Mouse (Mus musculus): Measurements from ENCODE around the gene Trib3. TPM values are rescaled to one million over a fixed set of nuclear protein-coding genes. Genes with fewer than 3 reads are reported as not detected.
"Not testable (repeated sequence)": the region's sequence is repeated elsewhere in the genome, so short reads cannot be mapped to it uniquely, and the experiment has no call there.

Gene Trib3
- polyA plus RNA-seq, 1 experiment from 2014 or later, result 1.7 TPM

DNA sequence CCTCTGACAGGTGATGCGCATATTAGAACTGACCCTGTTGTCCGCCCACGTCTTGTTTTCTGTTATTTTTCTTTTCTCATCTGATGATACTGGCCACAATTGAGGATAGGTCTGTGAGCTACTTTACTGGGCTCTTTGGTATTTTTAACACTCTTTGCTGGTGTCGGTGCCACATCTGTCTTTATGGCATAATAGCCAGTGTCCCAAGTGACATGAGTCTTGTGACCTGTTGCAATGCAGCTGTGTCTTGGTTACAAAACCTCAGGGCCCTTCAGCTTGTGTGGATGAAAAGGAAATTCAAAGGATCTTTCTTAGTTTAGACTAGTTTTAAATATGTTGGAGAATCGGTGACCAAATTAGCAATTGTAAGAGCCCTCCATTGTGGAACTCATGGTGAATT lies 49.3 kb downstream of the Trib3 start:
- H3K27ac ChIP-seq (replicated peaks; ENCODE audit: low read depth, low read length), result no peak overlapping the region
- 39% methylated on average over 5 of the region's 5 CpGs for WGBS

DNA sequence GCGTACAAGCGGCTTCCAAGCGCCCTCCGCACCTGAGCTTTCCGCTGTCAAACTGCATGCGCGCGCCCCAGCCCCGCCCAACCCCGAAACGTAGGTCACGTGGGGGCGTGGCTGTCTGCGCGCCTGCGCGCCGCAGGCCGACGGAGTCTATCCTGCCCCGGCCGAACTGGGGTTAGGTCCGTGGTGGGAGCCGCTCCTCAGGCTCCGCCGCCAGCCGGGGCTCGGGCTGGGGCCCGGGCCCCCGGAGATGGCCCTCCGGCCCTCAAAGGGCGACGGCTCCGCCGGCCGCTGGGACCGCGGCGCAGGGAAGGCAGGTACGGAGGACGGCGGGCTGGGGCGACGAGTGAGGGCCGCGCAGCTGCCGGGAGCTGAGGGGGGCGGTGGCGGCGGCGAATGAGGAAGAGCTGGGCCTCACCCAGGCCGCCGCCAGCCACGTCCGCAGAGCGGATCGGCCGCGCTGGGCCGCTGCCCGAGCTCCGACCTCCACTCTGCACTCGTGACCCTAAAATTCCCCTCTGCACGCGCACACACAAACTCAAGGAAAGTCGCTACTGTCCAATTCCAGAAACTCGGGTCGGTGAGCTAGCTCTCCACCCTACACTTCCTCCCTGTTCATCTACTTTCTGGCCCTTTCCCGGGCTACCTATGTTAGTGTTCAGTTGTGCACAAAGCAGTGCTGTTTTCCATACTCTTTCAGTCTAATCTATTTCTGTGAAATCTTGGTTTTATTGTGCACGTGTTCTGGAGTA lies 49.9 kb downstream of the Trib3 start, which contains the start of gene Tbc1d20:
TSS of gene Tbc1d20 (plus strand) at position 102 of the 749 bp plus-strand sequence.
- Histone ChIP-seq H3K4me3 (ENCODE audit: low read depth, low read length) (peak within 1 kb of the TSS; percentile 89), H3K4me2 (ENCODE audit: low read depth, low read length) (peak within 1 kb of the TSS; percentile 65), H3K27ac (replicated peaks; ENCODE audit: low read depth, low read length) (no peak within 1 kb of the TSS), H3K9ac (replicated peaks; ENCODE audit: low read length) (peak within 1 kb of the TSS; percentile 88), H3K9me3 (replicated peaks; ENCODE audit: control insufficient read depth, low read length) (no peaks in the 10 kb centered on the region), H3K36me3 (replicated peaks; ENCODE audit: control insufficient read depth, insufficient read depth, low read depth, low read length) (no peaks in the 10 kb centered on the region), H3K4me1 (ENCODE audit: control insufficient read depth, insufficient read depth, low read length) (peaks cover 2% of the 10 kb centered on the region; the same call in 1 of the 2 replicates), H3K27me3 (ENCODE audit: control insufficient read depth, insufficient read depth, low read length) (no peaks in the 10 kb centered on the region)
- peak; percentile 95 for DNase-seq (ENCODE audit: low spot score)
- ATAC-seq (replicated peaks; ENCODE audit: insufficient number of reproducible peaks, low FRiP score, low TSS enrichment, low read depth), result peak; percentile 96
- under 1% methylated on average over 69 of the region's 70 CpGs for WGBS

More for the DNA sequence above, 49.3 kb downstream of the Trib3 start:
- peaks cover 2% of the 10 kb centered on the region; the same call in 1 of the 2 replicates for H3K4me1 ChIP-seq (ENCODE audit: control insufficient read depth, insufficient read depth, low read length)
- no peaks in the 10 kb centered on the region for H3K36me3 ChIP-seq (replicated peaks; ENCODE audit: control insufficient read depth, insufficient read depth, low read depth, low read length)
- DNase-seq (ENCODE audit: low spot score) (no peak), ATAC-seq (replicated peaks; ENCODE audit: insufficient number of reproducible peaks, low FRiP score, low TSS enrichment, low read depth) (no peak)
- peak overlapping the region; percentile 65 for H3K4me2 ChIP-seq (ENCODE audit: low read depth, low read length)
- H3K9ac ChIP-seq (replicated peaks; ENCODE audit: low read length), result peak overlapping the region; percentile 88
- peak overlapping the region; percentile 89 for H3K4me3 ChIP-seq (ENCODE audit: low read depth, low read length)
- no peaks in the 10 kb centered on the region for H3K9me3 ChIP-seq (replicated peaks; ENCODE audit: control insufficient read depth, low read length)
- no peaks in the 10 kb centered on the region for H3K27me3 ChIP-seq (ENCODE audit: control insufficient read depth, insufficient read depth, low read length)

DNA sequence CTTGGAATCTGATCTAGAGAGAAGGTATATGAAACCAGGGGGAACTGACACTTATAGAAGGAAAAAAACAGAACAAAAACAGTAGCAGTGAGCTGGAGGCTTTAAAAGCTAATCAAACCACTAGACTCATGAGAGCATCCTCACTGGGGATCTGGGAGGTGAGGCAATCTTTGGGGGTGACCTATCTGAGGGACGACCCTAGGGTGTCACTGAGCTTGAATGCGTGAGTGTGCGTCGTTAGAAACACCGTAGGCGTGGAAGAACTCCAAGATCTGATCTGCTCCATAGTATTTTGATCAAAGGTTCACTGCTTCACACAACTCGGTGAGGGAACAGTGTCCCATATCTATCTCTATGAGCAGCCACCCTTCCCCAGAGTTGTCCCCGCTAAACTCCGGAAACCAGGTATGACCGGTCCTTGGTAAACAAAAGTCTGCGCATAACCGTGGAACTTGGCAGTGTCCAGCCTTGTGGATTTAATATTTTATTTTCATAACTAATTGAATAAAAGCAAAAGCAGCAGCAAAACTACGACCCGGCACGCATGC lies 50.6 kb downstream of the Trib3 start:
- Histone ChIP-seq H3K4me2 (ENCODE audit: low read depth, low read length) (peak overlapping the region; percentile 65), H3K9me3 (replicated peaks; ENCODE audit: control insufficient read depth, low read length) (no peaks in the 10 kb centered on the region), H3K4me3 (ENCODE audit: low read depth, low read length) (peak overlapping the region; percentile 89), H3K9ac (replicated peaks; ENCODE audit: low read length) (no peak overlapping the region; the same call in 1 of the 2 replicates), H3K27me3 (ENCODE audit: control insufficient read depth, insufficient read depth, low read length) (no peaks in the 10 kb centered on the region), H3K4me1 (ENCODE audit: control insufficient read depth, insufficient read depth, low read length) (peaks cover 2% of the 10 kb centered on the region; the same call in 1 of the 2 replicates), H3K36me3 (replicated peaks; ENCODE audit: control insufficient read depth, insufficient read depth, low read depth, low read length) (no peaks in the 10 kb centered on the region), H3K27ac (replicated peaks; ENCODE audit: low read depth, low read length) (no peak overlapping the region)
- 2% methylated on average over 15 of the region's 15 CpGs for WGBS
- peak; percentile 7 for DNase-seq (ENCODE audit: low spot score)
- peak; percentile 55 for ATAC-seq (replicated peaks; ENCODE audit: insufficient number of reproducible peaks, low FRiP score, low TSS enrichment, low read depth)

- no peaks in the 10 kb centered on the region for H3K36me3 ChIP-seq (replicated peaks; ENCODE audit: control insufficient read depth, insufficient read depth, low read depth, low read length)
- H3K27me3 ChIP-seq (ENCODE audit: control insufficient read depth, insufficient read depth, low read length), result no peaks in the 10 kb centered on the region
- H3K4me3 ChIP-seq (ENCODE audit: low read depth, low read length), result no peak overlapping the region
- H3K4me1 ChIP-seq (ENCODE audit: control insufficient read depth, insufficient read depth, low read length), result peaks cover 2% of the 10 kb centered on the region; the same call in 1 of the 2 replicates
- no peak for ATAC-seq (replicated peaks; ENCODE audit: insufficient number of reproducible peaks, low FRiP score, low TSS enrichment, low read depth)
- WGBS, result 60% methylated on average over 2 of the region's 2 CpGs
- DNase-seq (ENCODE audit: low spot score), result no peak
- H3K9me3 ChIP-seq (replicated peaks; ENCODE audit: control insufficient read depth, low read length), result no peaks in the 10 kb centered on the region
- H3K9ac ChIP-seq (replicated peaks; ENCODE audit: low read length), result no peak overlapping the region
- H3K27ac ChIP-seq (replicated peaks; ENCODE audit: low read depth, low read length), result no peak overlapping the region
- H3K4me2 ChIP-seq (ENCODE audit: low read depth, low read length), result no peak overlapping the region
These were observed 51.4 kb downstream of the Trib3 start for GRCm38 (mm10) chr2:152292475-152292874.

DNA sequence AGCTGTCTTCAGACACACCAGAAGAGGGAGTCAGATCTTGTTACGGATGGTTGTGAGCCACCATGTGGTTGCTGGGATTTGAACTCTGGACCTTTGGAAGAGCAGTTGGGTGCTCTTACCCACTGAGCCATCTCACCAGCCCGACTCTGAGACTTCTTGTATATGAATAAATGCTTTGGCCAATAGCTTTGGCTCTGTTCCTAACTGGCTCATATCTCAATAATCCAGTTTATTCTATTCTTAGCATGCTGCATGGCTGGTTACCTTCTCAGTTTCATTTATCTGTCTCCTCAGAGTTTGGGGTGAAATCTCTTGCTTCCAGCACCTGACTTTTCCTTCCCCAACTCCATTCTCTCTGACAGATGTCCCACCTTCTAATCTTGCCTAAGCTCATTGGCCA lies 54.2 kb downstream of the Trib3 start:
- H3K27ac ChIP-seq (replicated peaks; ENCODE audit: low read depth, low read length); H3K9ac ChIP-seq (replicated peaks; ENCODE audit: low read length); H3K4me2 ChIP-seq (ENCODE audit: low read depth, low read length); H3K27me3 ChIP-seq (ENCODE audit: control insufficient read depth, insufficient read depth, low read length); H3K9me3 ChIP-seq (replicated peaks; ENCODE audit: control insufficient read depth, low read length); H3K4me1 ChIP-seq (ENCODE audit: control insufficient read depth, insufficient read depth, low read length); H3K4me3 ChIP-seq (ENCODE audit: low read depth, low read length); H3K36me3 ChIP-seq (replicated peaks; ENCODE audit: control insufficient read depth, insufficient read depth, low read depth, low read length); DNase-seq (ENCODE audit: low spot score); ATAC-seq (replicated peaks; ENCODE audit: insufficient number of reproducible peaks, low FRiP score, low TSS enrichment, low read depth): not testable (repeated sequence)
- WGBS, result 94% methylated on average over 1 of the region's 2 CpGs

- no peaks in the 10 kb centered on the region for H3K27me3 ChIP-seq (ENCODE audit: control insufficient read depth, insufficient read depth, low read length)
- 75% methylated on average over 8 of the region's 8 CpGs for whole genome bisulfite sequencing
- no peaks in the 10 kb centered on the region for H3K36me3 ChIP-seq (replicated peaks; ENCODE audit: control insufficient read depth, insufficient read depth, low read depth, low read length)
- no peaks in the 10 kb centered on the region for H3K9me3 ChIP-seq (replicated peaks; ENCODE audit: control insufficient read depth, low read length)
- no peak overlapping the region for H3K9ac ChIP-seq (replicated peaks; ENCODE audit: low read length)
- no peak overlapping the region for H3K4me3 ChIP-seq (ENCODE audit: low read depth, low read length)
- DNase-seq (ENCODE audit: low spot score) (no peak), ATAC-seq (replicated peaks; ENCODE audit: insufficient number of reproducible peaks, low FRiP score, low TSS enrichment, low read depth) (no peak)
- no peak overlapping the region for H3K27ac ChIP-seq (replicated peaks; ENCODE audit: low read depth, low read length)
- no peaks in the 10 kb centered on the region for H3K4me1 ChIP-seq (ENCODE audit: control insufficient read depth, insufficient read depth, low read length)
- no peak overlapping the region for H3K4me2 ChIP-seq (ENCODE audit: low read depth, low read length)
These were observed 55.8 kb downstream of the Trib3 start for GRCm38 (mm10) chr2:152288046-152288445.

DNA sequence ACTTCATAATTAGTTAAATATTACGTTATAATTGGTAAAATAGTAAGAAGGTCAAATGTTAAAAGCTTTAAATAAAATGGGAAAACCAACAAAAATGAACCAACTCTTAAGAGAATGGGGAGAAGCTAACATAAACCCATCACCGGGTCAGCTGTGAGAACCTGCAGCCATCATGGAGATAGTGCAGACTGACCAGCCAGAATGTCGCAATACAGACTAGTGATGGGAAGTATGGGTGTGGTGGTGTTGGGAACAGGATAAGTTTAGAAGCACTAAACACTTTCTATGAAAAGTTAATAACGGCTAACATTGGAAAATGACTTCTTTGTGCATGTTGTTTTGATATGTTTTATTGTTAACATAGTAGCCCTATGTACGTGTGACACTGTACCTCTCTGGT lies 56.3 kb downstream of the Trib3 start:
- no peaks in the 10 kb centered on the region for H3K27me3 ChIP-seq (ENCODE audit: control insufficient read depth, insufficient read depth, low read length)
- no peak for ATAC-seq (replicated peaks; ENCODE audit: insufficient number of reproducible peaks, low FRiP score, low TSS enrichment, low read depth)
- H3K9ac ChIP-seq (replicated peaks; ENCODE audit: low read length), result no peak overlapping the region
- H3K4me3 ChIP-seq (ENCODE audit: low read depth, low read length), result no peak overlapping the region
- H3K36me3 ChIP-seq (replicated peaks; ENCODE audit: control insufficient read depth, insufficient read depth, low read depth, low read length), result no peaks in the 10 kb centered on the region
- DNase-seq (ENCODE audit: low spot score), result no peak
- H3K9me3 ChIP-seq (replicated peaks; ENCODE audit: control insufficient read depth, low read length), result no peaks in the 10 kb centered on the region
- H3K4me1 ChIP-seq (ENCODE audit: control insufficient read depth, insufficient read depth, low read length), result no peaks in the 10 kb centered on the region
- WGBS, result 89% methylated on average over 5 of the region's 5 CpGs
- no peak overlapping the region for H3K27ac ChIP-seq (replicated peaks; ENCODE audit: low read depth, low read length)
- H3K4me2 ChIP-seq (ENCODE audit: low read depth, low read length), result no peak overlapping the region
